Mouse (Mus musculus): ENCODE results near the gene Rabgap1l.

- TF ChIP-seq TAL1 (conservative IDR thresholded peaks at IDR 0.05; ENCODE audit: low read depth, low read length), result no peak
- no peak for TF ChIP-seq CTCF (IDR thresholded peaks at IDR 0.05; ENCODE audit: low read depth, low read length)
- no peak for TF ChIP-seq POLR2AphosphoS5 (IDR thresholded peaks at IDR 0.05; ENCODE audit: insufficient replicate concordance, low read depth, low read length)
These were observed 49.0 kb downstream of the Rabgap1l start for GRCm38 (mm10) chr1:160744009-160744408.

Measured in G1E (cell line).